Mouse (Mus musculus) bone marrow macrophage, adult 2 months (primary cell): ENCODE results near the gene Dram2.

ENCODE experiments used
- CTCF ChIP-seq: IDR thresholded peaks from 2 replicates; pipeline ENCODE4 v1.5.1; 2012; ENCODE audit warnings: low read depth, mild to moderate bottlenecking, low read length, moderate library complexity
- POLR2A ChIP-seq: IDR thresholded peaks from 2 replicates; pipeline ENCODE4 v1.6.1; 2012; ENCODE audit warnings: mild to moderate bottlenecking, low read depth, low read length, borderline replicate concordance

DNA sequence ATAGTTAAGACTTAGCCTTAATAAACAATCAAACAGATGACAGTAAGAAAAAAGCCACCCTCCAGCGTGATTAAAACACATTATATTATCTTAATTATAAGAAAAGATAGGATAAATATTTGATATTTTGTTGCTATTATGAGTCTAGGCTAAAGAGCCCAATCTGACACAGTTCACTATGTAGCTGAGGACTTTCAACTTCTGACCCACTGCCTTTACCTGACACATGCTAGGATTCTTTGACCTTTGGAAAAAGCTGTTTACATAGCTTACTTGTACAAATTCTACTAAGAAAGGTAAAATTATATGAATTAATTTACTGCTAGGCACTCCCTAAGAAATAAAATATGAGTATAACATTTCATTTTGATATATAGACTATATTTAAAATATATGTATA lies 36.9 kb upstream of the Dram2 start:
- TF ChIP-seq CTCF (no peak), POLR2A (no peak)
